Comparison of ENCODE assay signal across 8 mouse cellular contexts in genomic region chr11:24008244-24008643, GRCm38 (mm10).
DNase-seq lines count a peak whose midpoint lies in the region; ATAC-seq and TF ChIP-seq lines count a peak whose summit lies in the region.

No protein-coding gene starts in this region.

- WGBS in hindbrain, embryonic 11.5 days, result 40% methylated on average over 5 of the region's 5 CpGs
- 45% methylated on average over 5 of the region's 5 CpGs for WGBS in hindbrain, embryonic 12.5 days
- 54% methylated on average over 5 of the region's 5 CpGs for WGBS in midbrain, embryonic 15.5 days
- WGBS in midbrain, embryonic 16.5 days, result 44% methylated on average over 5 of the region's 5 CpGs

- no peaks in the 10 kb centered on the region for H3K4me1 ChIP-seq in hindbrain, embryonic 11.5 days (replicated peaks; ENCODE audit: control insufficient read depth, insufficient read depth, low read length)
- no peaks in the 10 kb centered on the region for H3K4me1 ChIP-seq in hindbrain, embryonic 12.5 days
- no peaks in the 10 kb centered on the region for H3K4me1 ChIP-seq in midbrain, embryonic 15.5 days
- no peaks in the 10 kb centered on the region for H3K4me1 ChIP-seq in midbrain, embryonic 16.5 days (ENCODE audit: control insufficient read depth, insufficient read depth, low read length)

- H3K4me3 ChIP-seq in hindbrain, embryonic 11.5 days (ENCODE audit: low read depth, low read length), result no peak overlapping the region
- no peak overlapping the region for H3K4me3 ChIP-seq in hindbrain, embryonic 12.5 days
- no peak overlapping the region for H3K4me3 ChIP-seq in midbrain, embryonic 15.5 days
- no peak overlapping the region for H3K4me3 ChIP-seq in midbrain, embryonic 16.5 days (ENCODE audit: low read depth, low read length)

- H3K9ac ChIP-seq in hindbrain, embryonic 11.5 days (ENCODE audit: low read depth, low read length), result no peak overlapping the region
- H3K9ac ChIP-seq in hindbrain, embryonic 12.5 days, result no peak overlapping the region
- no peak overlapping the region for H3K9ac ChIP-seq in midbrain, embryonic 15.5 days
- no peak overlapping the region for H3K9ac ChIP-seq in midbrain, embryonic 16.5 days (ENCODE audit: low read depth, low read length)

- peak; percentile 53; the same call in 1 of the 2 replicates for TF ChIP-seq CTCF in brain, embryonic 14.5 days (IDR thresholded peaks at IDR 0.05; ENCODE audit: borderline replicate concordance, extremely low read depth, insufficient read depth, insufficient read length)

- H3K9me3 ChIP-seq in hindbrain, embryonic 11.5 days (ENCODE audit: control insufficient read depth, low read length), result no peaks in the 10 kb centered on the region
- H3K9me3 ChIP-seq in hindbrain, embryonic 12.5 days (replicated peaks), result no peaks in the 10 kb centered on the region
- no peaks in the 10 kb centered on the region for H3K9me3 ChIP-seq in midbrain, embryonic 15.5 days
- H3K9me3 ChIP-seq in midbrain, embryonic 16.5 days (replicated peaks; ENCODE audit: control insufficient read depth, low read length, poor library complexity, severe bottlenecking), result no peaks in the 10 kb centered on the region

- no peak for TF ChIP-seq POLR2A in brain, embryonic 14.5 days (IDR thresholded peaks at IDR 0.05; ENCODE audit: borderline replicate concordance, extremely low read depth, insufficient read depth, insufficient read length, poor library complexity, severe bottlenecking)

- H3K27me3 ChIP-seq in hindbrain, embryonic 11.5 days (ENCODE audit: control insufficient read depth, insufficient read depth, low read length), result no peaks in the 10 kb centered on the region
- H3K27me3 ChIP-seq in hindbrain, embryonic 12.5 days, result no peaks in the 10 kb centered on the region
- no peaks in the 10 kb centered on the region for H3K27me3 ChIP-seq in midbrain, embryonic 15.5 days (replicated peaks)
- H3K27me3 ChIP-seq in midbrain, embryonic 16.5 days (ENCODE audit: control insufficient read depth, insufficient read depth, low read depth, low read length), result no peaks in the 10 kb centered on the region

- H3K27ac ChIP-seq in hindbrain, embryonic 11.5 days (ENCODE audit: low read depth, low read length), result no peak overlapping the region
- no peak overlapping the region for H3K27ac ChIP-seq in hindbrain, embryonic 12.5 days
- H3K27ac ChIP-seq in midbrain, embryonic 15.5 days, result no peak overlapping the region
- H3K27ac ChIP-seq in midbrain, embryonic 16.5 days (ENCODE audit: low read length), result no peak overlapping the region

- no peak overlapping the region for H3K4me2 ChIP-seq in hindbrain, embryonic 11.5 days (replicated peaks; ENCODE audit: low read depth, low read length)
- H3K4me2 ChIP-seq in hindbrain, embryonic 12.5 days (replicated peaks), result no peak overlapping the region
- H3K4me2 ChIP-seq in midbrain, embryonic 15.5 days, result no peak overlapping the region
- H3K4me2 ChIP-seq in midbrain, embryonic 16.5 days (ENCODE audit: low read length), result no peak overlapping the region

- no peaks in the 10 kb centered on the region for H3K36me3 ChIP-seq in hindbrain, embryonic 11.5 days (ENCODE audit: control insufficient read depth, insufficient read depth, low read length)
- H3K36me3 ChIP-seq in hindbrain, embryonic 12.5 days, result no peaks in the 10 kb centered on the region
- H3K36me3 ChIP-seq in midbrain, embryonic 15.5 days (replicated peaks), result no peaks in the 10 kb centered on the region
- H3K36me3 ChIP-seq in midbrain, embryonic 16.5 days (ENCODE audit: control insufficient read depth, insufficient read depth, low read length), result no peaks in the 10 kb centered on the region

- no peak for ATAC-seq in hindbrain, embryonic 11.5 days (ENCODE audit: low FRiP score)
- no peak for ATAC-seq in hindbrain, embryonic 12.5 days (ENCODE audit: low FRiP score)
- ATAC-seq in midbrain, embryonic 15.5 days (replicated peaks), result 0 out of 2 replicates have a peak, but pooled peaks have one; percentile 39
- no peak for ATAC-seq in midbrain, embryonic 16.5 days
- ATAC-seq in megakaryocyte-erythroid progenitor cell, adult 5-6 weeks (replicated peaks; ENCODE audit: low FRiP score, low TSS enrichment, poor library complexity, severe bottlenecking), result peak; percentile 74

- peak; percentile 38 for DNase-seq in hindbrain, embryonic 11.5 days (ENCODE audit: low spot score)
- peak; percentile 56 for DNase-seq in brain, embryonic 14.5 days (ENCODE audit: low read depth)
- DNase-seq in urinary bladder, adult 2 months (ENCODE audit: low spot score), result no peak
- DNase-seq in gastrocnemius, postnatal 10 days, result no peak

Comparison
In these comparisons a context has a peak if more than half of its experiments do, and no peak if none do; other contexts are left out.
1. ATAC-seq: peak in midbrain, embryonic 15.5 days (single experiment) and megakaryocyte-erythroid progenitor cell, adult 5-6 weeks (single experiment); none in hindbrain, embryonic 11.5 days (single experiment), hindbrain, embryonic 12.5 days (single experiment) and midbrain, embryonic 16.5 days (single experiment).
2. DNase-seq: peak in hindbrain, embryonic 11.5 days (single experiment) and brain, embryonic 14.5 days (single experiment); none in urinary bladder, adult 2 months (single experiment) and gastrocnemius, postnatal 10 days (single experiment).